Mouse (Mus musculus) liver, embryonic 14.5 days (tissue): ENCODE measurements around the gene Cilp.

ENCODE experiments used
- CTCF ChIP-seq: IDR thresholded peaks from 2 replicates; pipeline ENCODE4 v1.5.1; 2016; ENCODE audit warnings: antibody characterized with exemption, low read depth, control low read depth
- EP300 ChIP-seq: IDR thresholded peaks from 2 replicates; pipeline ENCODE4 v1.6.1; 2016; ENCODE audit warnings: antibody characterized with exemption, low read depth

DNA sequence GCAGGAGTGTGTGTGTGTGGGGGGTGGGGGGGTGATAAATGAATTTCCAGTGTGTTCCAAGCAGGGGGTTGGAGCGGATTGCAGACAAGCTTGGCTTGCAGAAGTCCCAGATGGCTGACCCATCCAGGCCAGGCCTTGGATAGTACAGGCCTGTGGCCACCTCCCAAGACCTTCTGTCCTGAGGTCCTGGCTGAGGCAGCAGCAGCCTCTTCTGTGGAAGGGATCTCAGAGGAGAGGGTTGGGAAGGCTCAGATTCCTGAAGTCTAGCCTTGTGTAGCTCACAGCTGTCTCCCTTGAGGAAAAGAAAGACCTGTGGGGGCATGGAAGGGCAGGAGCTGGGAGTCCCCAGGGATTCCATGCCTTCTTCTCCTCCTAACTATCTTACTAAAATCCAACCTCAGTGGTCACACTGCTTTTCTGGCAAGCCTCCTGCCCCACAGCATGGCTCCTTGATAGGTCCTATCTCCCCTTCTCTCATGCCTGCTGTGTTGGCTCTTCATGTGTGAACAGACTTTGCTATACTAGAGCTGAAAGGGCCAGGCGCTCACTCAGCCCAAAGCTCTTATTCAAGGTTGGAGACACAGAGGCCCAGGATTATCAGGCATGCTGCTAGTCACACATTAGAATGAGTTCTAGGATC, 3.3 kb upstream of the Cilp start:
- TF ChIP-seq CTCF, result no peak
- no peak for TF ChIP-seq EP300
